Mouse (Mus musculus) hindbrain, embryonic 16.5 days (tissue): ENCODE measurements around the gene Shroom3. TPM values are rescaled to one million over a fixed set of nuclear protein-coding genes. Genes with fewer than 3 reads are reported as not detected.

ENCODE experiments used
- ATAC-seq: fragments of 200-750 bp; cut with Nextera tagmentation; 2 replicates; pipeline ENCODE4 v1.8.0; 2017; ENCODE audit warnings: moderate TSS enrichment, moderate library complexity
- H3K27ac ChIP-seq: fragments of 300-500 bp; sonication (generic); 2 replicates; pipeline ENCODE4 v1.5.1; 2014; ENCODE audit warnings: low read depth, mild to moderate bottlenecking, control low read depth, low read length, moderate library complexity
- H3K27me3 ChIP-seq: fragments of 300-500 bp; sonication (generic); replicated peaks from 2 replicates; pipeline ENCODE4 v1.6.1; 2014; ENCODE audit warnings: low read length; ENCODE audit not compliant: control insufficient read depth, insufficient read depth
- H3K36me3 ChIP-seq: fragments of 300-500 bp; sonication (generic); 2 replicates; pipeline ENCODE4 v1.6.1; 2014; ENCODE audit warnings: mild to moderate bottlenecking, low read length, moderate library complexity, mixed read lengths; ENCODE audit not compliant: control insufficient read depth, insufficient read depth
- H3K4me1 ChIP-seq: fragments of 300-500 bp; sonication (generic); 2 replicates; pipeline ENCODE4 v1.6.1; 2014; ENCODE audit warnings: low read depth, low read length; ENCODE audit not compliant: control insufficient read depth, insufficient read depth
- H3K4me2 ChIP-seq: fragments of 300-500 bp; sonication (generic); 2 replicates; pipeline ENCODE4 v1.6.1; 2014; ENCODE audit warnings: mild to moderate bottlenecking, low read length, control low read depth, moderate library complexity
- H3K4me3 ChIP-seq: fragments of 300-500 bp; sonication (generic); 2 replicates; pipeline ENCODE4 v1.5.1; 2014; ENCODE audit warnings: mild to moderate bottlenecking, low read length, control low read depth, moderate library complexity
- H3K9ac ChIP-seq: fragments of 300-500 bp; sonication (generic); 2 replicates; pipeline ENCODE4 v1.6.1; 2014; ENCODE audit warnings: low read depth, mild to moderate bottlenecking, control low read depth, low read length, moderate library complexity
- H3K9me3 ChIP-seq: fragments of 300-500 bp; sonication (generic); 2 replicates; pipeline ENCODE4 v1.6.1; 2014; ENCODE audit warnings: mild to moderate bottlenecking, low read length, moderate library complexity; ENCODE audit not compliant: control insufficient read depth
- WGBS: fragments of 180-500 bp; shearing (Covaris S2); extraction: QIAGEN DNeasy Blood & Tissue Kit; methylation state at CpG from one replicate; pipeline ENCODE4 v1.1.7; 2014; 5-methylcytosine and 5-hydroxymethylcytosine counted together
- polyA plus RNA-seq: library from polyadenylated mRNA; unstranded; fragments of >200 nt; fragmentation: Nextera tagmentation; extraction: Ambion mirVana; gene quantifications from 2 replicates; pipeline ENCODE4 v1.2.1, GENCODE M21; 2015

Shroom3 gene
- polyA plus RNA-seq, 1 experiment from 2014 or later = 1.4 TPM

DNA sequence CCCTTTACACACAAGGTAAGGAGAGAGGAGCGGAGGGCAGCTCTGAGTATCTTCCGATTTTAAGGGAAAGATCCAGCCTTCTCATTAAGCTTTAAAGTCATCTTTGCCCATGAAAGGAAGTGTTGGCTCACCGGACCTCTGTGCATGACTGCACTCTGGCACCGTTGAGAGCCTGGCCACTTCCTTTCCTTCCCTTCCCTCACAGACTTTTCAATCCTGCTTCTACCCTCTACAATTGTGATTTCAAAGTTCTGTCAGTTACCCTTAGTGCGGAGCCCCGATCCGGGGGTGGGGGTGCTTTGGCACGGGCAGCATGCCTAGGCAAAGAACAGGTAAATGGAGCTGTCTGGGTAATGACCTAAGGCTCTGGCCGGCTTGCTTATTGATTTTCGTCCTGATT, 244.4 kb downstream of the Shroom3 start:
- WGBS = 82% methylated on average over 10 of the region's 10 CpGs
- Histone ChIP-seq H3K27ac (no peak overlapping the region), H3K27me3 (no peaks in the 10 kb centered on the region), H3K36me3 (no peaks in the 10 kb centered on the region), H3K9ac (no peak overlapping the region), H3K4me2 (no peak overlapping the region), H3K9me3 (no peaks in the 10 kb centered on the region), H3K4me3 (no peak overlapping the region), H3K4me1 (peaks cover 7% of the 10 kb centered on the region; the same call in 1 of the 2 replicates)
- no peak for ATAC-seq

DNA sequence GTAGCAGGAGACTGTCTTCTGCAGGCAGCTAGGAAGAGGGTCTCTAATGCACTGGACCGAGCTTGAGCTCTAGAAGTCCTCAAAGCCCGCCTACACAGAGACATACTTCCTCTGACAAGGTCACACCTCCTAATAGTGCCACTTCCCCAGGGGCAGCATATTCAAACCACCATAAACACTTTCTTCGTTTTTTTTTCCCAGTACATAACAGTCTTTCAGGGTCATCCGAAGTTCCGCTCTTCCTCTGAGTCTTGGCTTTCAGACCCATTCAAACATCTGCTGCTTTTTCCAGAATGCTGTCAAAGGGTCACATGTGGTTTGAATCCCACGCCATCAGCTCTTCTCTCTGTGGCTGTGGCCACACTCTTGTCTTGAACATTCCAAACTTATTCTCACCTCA, 247.3 kb downstream of the Shroom3 start:
- WGBS = 78% methylated on average over 6 of the region's 6 CpGs
- Histone ChIP-seq H3K9me3 (no peaks in the 10 kb centered on the region), H3K27ac (no peak overlapping the region), H3K36me3 (no peaks in the 10 kb centered on the region), H3K4me3 (no peak overlapping the region), H3K4me2 (no peak overlapping the region), H3K9ac (no peak overlapping the region), H3K27me3 (no peaks in the 10 kb centered on the region), H3K4me1 (no peaks in the 10 kb centered on the region)
- no peak for ATAC-seq

DNA sequence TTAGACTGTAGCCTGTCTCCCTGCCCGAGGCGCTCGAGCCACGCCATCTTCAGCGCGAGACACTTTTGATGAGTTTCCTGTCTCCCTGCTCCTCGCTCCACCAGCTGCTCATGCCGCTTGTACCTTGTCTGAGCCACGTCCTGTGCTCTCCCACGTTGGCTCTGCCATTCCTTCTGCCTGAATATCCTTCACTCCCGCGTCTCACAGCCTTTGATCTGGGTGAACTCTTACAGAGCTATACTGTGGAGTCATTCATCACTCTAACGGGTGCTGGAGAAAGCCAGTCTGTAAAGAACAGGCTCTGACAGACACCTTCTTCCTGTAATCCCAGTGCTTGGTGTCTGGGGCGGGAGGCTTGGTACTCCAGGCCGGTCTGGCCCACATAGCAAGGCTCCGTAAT, 248.1 kb downstream of the Shroom3 start:
- Histone ChIP-seq H3K27ac (no peak overlapping the region), H3K4me1 (no peaks in the 10 kb centered on the region), H3K9me3 (no peaks in the 10 kb centered on the region), H3K4me2 (no peak overlapping the region), H3K27me3 (no peaks in the 10 kb centered on the region), H3K4me3 (no peak overlapping the region), H3K9ac (no peak overlapping the region), H3K36me3 (no peaks in the 10 kb centered on the region)
- WGBS = 68% methylated on average over 16 of the region's 16 CpGs
- ATAC-seq = no peak

DNA sequence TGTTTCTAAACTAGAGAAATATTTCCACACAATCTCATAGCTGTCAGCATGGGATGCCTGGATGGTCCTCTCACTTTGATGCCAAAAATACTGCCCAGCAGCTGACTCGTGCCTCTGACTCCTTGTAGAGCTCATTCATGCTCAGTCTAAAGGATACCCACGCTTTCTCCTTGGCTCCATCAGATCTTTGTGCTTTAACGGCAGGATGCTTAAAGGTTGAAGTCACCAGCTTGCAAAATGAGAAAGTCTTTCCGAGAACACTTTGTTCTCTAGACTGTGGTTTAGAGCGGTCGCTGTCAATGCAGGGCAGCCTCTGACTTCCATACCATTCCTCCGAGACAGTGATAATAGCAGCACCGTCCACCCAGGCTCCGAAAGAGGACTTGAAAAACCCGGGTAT, 249.8 kb downstream of the Shroom3 start:
- Histone ChIP-seq H3K4me1 (no peaks in the 10 kb centered on the region), H3K9ac (no peak overlapping the region), H3K27me3 (no peaks in the 10 kb centered on the region), H3K4me2 (no peak overlapping the region), H3K27ac (no peak overlapping the region), H3K9me3 (no peaks in the 10 kb centered on the region), H3K4me3 (no peak overlapping the region), H3K36me3 (no peaks in the 10 kb centered on the region)
- no peak for ATAC-seq
- 76% methylated on average over 10 of the region's 10 CpGs for WGBS

DNA sequence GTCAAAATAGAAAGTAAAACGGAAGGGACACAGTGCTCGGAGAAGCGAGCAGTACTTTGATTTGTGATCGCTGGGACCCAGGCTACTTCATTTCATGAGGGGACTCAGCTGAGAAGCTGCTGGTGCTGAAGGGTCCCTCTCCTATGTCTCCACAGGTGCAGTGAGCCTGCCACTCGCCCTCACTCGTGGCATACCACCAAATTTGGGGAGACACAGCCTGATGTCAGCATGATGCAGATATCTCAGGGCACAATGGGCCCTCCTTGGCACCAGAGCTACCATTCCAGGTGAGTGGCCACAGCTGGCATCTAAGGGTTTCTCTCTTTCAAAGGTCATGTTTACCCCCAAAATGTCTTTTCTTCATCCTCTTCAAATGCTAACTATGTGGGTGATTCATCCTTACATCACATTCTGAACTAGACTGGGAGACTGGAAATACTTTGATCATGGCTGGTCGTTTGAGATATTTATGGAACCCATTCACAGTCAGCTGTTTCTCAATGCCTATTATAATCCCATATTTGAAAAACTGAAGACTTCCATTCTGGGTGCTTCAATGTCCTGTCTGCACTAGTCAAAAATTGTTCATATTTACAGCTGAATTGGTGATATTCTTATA, 250.5 kb downstream of the Shroom3 start:
- H3K36me3 ChIP-seq = no peaks in the 10 kb centered on the region
- H3K4me2 ChIP-seq = no peak overlapping the region
- no peak for ATAC-seq
- no peak overlapping the region for H3K9ac ChIP-seq
- H3K4me1 ChIP-seq = no peaks in the 10 kb centered on the region
- no peaks in the 10 kb centered on the region for H3K9me3 ChIP-seq
- no peaks in the 10 kb centered on the region for H3K27me3 ChIP-seq
- WGBS = 87% methylated on average over 7 of the region's 7 CpGs
- no peak overlapping the region for H3K27ac ChIP-seq
- no peak overlapping the region for H3K4me3 ChIP-seq

DNA sequence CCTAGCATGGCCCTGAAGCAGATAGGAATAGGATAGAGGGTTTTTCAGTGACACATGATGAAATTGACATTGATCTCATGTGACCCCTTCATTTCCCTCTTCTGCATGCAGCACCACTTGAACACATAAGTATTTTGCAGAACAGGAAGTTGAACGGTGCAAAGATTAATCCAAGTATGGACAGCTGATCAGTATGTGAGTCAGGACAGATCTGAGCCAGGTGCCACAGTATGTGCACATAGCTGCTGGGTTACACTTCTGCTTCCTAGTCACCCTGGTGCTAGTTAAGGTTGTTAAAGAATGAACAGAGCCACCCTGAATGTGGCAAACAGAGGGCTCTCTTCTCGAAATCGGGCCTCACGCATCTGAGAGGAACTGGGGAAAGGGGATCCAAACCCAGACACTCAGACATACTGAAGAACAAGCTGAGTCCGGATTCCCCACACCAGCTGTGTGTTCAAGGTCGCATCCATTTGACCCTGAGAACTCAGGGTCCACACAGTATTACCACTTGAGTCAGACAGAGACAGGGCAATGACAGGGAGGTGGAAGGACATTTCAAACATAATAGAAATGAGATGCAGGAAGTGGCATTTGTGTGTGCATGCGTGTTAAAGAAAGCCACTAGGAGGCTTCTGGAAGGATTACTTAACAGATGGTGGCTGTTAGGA, 251.2 kb downstream of the Shroom3 start:
- ATAC-seq = no peak
- Histone ChIP-seq H3K27me3 (no peaks in the 10 kb centered on the region), H3K27ac (no peak overlapping the region), H3K9me3 (no peaks in the 10 kb centered on the region), H3K36me3 (no peaks in the 10 kb centered on the region), H3K4me1 (no peaks in the 10 kb centered on the region), H3K4me2 (no peak overlapping the region), H3K4me3 (no peak overlapping the region), H3K9ac (no peak overlapping the region)
- WGBS = 84% methylated on average over 7 of the region's 7 CpGs

DNA sequence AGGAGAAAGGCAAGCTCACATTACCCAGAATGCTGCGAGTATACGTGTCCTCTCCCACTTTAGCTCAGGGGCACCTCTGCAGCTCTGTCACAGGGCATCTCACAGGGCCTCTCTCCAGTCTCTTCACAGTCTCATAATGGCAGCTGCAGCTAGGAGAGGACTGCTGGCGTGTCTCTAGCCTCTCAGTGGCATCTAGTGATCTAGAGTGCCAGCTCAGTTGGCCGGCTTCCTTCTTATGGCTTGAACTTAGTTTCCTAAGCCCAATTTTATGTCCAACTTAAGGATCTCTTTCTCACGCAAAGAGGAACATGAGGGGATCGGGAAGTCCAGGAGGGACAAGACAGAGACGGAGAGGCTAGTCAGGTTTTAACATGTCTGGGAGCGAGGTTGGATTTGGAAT, 252.6 kb downstream of the Shroom3 start:
- no peak overlapping the region for H3K9ac ChIP-seq
- no peaks in the 10 kb centered on the region; the same call in 1 of the 2 replicates for H3K9me3 ChIP-seq
- H3K27ac ChIP-seq = no peak overlapping the region
- H3K4me1 ChIP-seq = no peaks in the 10 kb centered on the region
- H3K36me3 ChIP-seq = peaks cover 9% of the 10 kb centered on the region
- no peak overlapping the region for H3K4me2 ChIP-seq
- WGBS = 89% methylated on average over 8 of the region's 8 CpGs
- no peaks in the 10 kb centered on the region for H3K27me3 ChIP-seq
- no peak overlapping the region for H3K4me3 ChIP-seq
- ATAC-seq = no peak

DNA sequence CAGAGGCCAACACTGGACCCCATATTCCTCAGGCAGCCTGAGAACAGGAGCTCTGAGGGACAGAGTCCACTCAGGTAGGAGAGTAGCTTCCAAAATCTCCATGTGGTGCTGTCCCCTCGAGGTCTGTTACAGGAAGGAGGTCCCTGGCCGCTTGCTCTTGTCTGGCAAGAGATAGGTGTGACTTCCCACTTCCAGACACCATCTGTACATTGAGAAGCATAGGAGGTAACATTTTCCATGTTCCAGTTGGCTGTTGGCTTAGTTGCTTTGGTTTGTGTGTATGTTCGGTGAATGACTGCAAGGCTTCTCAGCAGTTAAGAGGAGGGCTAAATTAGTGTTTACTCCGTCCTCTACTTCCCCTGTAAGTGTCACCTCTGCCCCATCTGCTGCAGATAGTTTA, 254.5 kb downstream of the Shroom3 start:
- H3K4me2 ChIP-seq = no peak overlapping the region
- H3K4me1 ChIP-seq = no peaks in the 10 kb centered on the region
- no peak for ATAC-seq
- H3K9me3 ChIP-seq = peaks cover 14% of the 10 kb centered on the region
- no peak overlapping the region for H3K27ac ChIP-seq
- no peak overlapping the region for H3K9ac ChIP-seq
- peaks cover 26% of the 10 kb centered on the region for H3K36me3 ChIP-seq
- no peaks in the 10 kb centered on the region for H3K27me3 ChIP-seq
- no peak overlapping the region for H3K4me3 ChIP-seq
- WGBS = 89% methylated on average over 4 of the region's 4 CpGs

DNA sequence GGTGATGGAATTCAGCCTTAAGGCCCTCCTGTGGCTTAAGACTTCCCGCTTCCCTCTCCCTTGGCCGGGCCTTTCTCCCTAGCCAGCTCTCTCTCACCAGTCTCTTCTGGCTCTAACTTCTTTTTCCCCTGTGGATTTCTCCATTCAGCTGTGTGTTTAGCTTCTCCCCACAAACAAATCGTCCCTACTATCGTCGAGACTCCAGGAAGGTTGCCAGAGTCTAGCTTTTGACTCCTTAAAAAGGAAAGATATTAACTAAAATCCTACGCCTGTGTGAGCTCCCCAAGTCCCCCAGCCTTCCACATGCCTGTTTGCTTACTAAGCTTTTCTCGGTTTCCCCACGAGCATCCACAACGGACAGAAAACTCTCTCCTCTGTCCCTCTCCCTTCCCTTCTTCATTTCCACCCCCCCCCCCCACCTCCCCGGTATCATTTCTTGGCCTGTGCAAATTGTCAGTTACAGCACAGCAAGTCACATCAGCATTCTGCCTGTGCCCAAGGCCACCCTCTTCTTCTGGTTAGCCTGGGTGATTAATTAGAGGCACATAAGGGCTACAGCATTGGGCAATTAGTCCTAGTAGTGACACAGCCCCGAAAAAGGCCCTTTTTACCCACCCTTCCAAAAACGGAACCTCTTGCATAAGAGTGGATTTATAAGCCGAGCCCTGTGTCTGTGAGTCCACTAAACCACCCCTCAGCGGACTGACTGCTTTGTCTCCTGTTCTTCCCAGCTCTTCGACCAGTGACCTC, 256.2 kb downstream of the Shroom3 start:
- Histone ChIP-seq H3K4me3 (no peak overlapping the region), H3K9ac (no peak overlapping the region), H3K27me3 (no peaks in the 10 kb centered on the region), H3K27ac (no peak overlapping the region), H3K4me1 (no peaks in the 10 kb centered on the region), H3K4me2 (no peak overlapping the region), H3K36me3 (peaks cover 30% of the 10 kb centered on the region), H3K9me3 (peaks cover 16% of the 10 kb centered on the region)
- 75% methylated on average over 15 of the region's 15 CpGs for WGBS
- ATAC-seq = no peak
